Mouse (Mus musculus) embryonic facial prominence, embryonic 14.5 days (tissue): ENCODE measurements around the gene Dlgap4. TPM values are rescaled to one million over a fixed set of nuclear protein-coding genes. Genes with fewer than 3 reads are reported as not detected.

Source experiments
- ATAC-seq: fragments of 200-750 bp; cut with Nextera tagmentation; 2 replicates; pipeline ENCODE4 v1.8.0; 2017; ENCODE audit warnings: low read depth, moderate number of reproducible peaks, moderate TSS enrichment
- DNase-seq: peaks from one replicate; pipeline ENCODE4 v3.0.0-alpha.2; 2015; ENCODE audit warnings: low spot score
- H3K27ac ChIP-seq: fragments of 300-500 bp; sonication (generic); replicated peaks from 2 replicates; pipeline ENCODE4 v1.5.1; 2014; ENCODE audit warnings: low read depth, mild to moderate bottlenecking, low read length, moderate library complexity
- H3K27me3 ChIP-seq: fragments of 300-500 bp; sonication (generic); replicated peaks from 2 replicates; pipeline ENCODE4 v1.6.1; 2014; ENCODE audit warnings: low read length; ENCODE audit not compliant: control insufficient read depth, insufficient read depth
- H3K36me3 ChIP-seq: fragments of 300-500 bp; sonication (generic); 2 replicates; pipeline ENCODE4 v1.6.1; 2014; ENCODE audit warnings: low read length, mixed read lengths; ENCODE audit not compliant: control insufficient read depth, insufficient read depth
- H3K4me1 ChIP-seq: fragments of 300-500 bp; sonication (generic); 2 replicates; pipeline ENCODE4 v1.6.1; 2014; ENCODE audit warnings: antibody characterized with exemption, low read length; ENCODE audit not compliant: control insufficient read depth, insufficient read depth
- H3K4me2 ChIP-seq: fragments of 300-500 bp; sonication (generic); 2 replicates; pipeline ENCODE4 v1.6.1; 2014; ENCODE audit warnings: low read depth, mild to moderate bottlenecking, low read length, moderate library complexity, mixed read lengths
- H3K4me3 ChIP-seq: fragments of 300-500 bp; sonication (generic); 2 replicates; pipeline ENCODE4 v1.5.1; 2014; ENCODE audit warnings: low read depth, mild to moderate bottlenecking, low read length
- H3K9ac ChIP-seq: fragments of 300-500 bp; sonication (generic); 2 replicates; pipeline ENCODE4 v1.6.1; 2014; ENCODE audit warnings: low read depth, mild to moderate bottlenecking, low read length, moderate library complexity, mixed read lengths
- H3K9me3 ChIP-seq: fragments of 300-500 bp; sonication (generic); 2 replicates; pipeline ENCODE4 v1.6.1; 2016; ENCODE audit warnings: low read length; ENCODE audit not compliant: control insufficient read depth
- WGBS: fragments of 180-500 bp; shearing (Covaris S2); extraction: QIAGEN DNeasy Blood & Tissue Kit; methylation state at CpG from one replicate; pipeline ENCODE4 v1.1.7; 2014; 5-methylcytosine and 5-hydroxymethylcytosine counted together
- polyA plus RNA-seq: library from polyadenylated mRNA; unstranded; fragments of >200 nt; fragmentation: Nextera tagmentation; extraction: Ambion mirVana; gene quantifications from 2 replicates; pipeline ENCODE4 v1.2.1, GENCODE M21; 2014

The Dlgap4 gene
- polyA plus RNA-seq, 1 experiment from 2014 or later = 74.0 TPM

- no peak for DNase-seq
- Histone ChIP-seq H3K36me3 (no peaks in the 10 kb centered on the region), H3K27ac (peak overlapping the region; percentile 87), H3K4me3 (peak overlapping the region; percentile 44), H3K4me2 (peak overlapping the region; percentile 64), H3K4me1 (peaks cover 23% of the 10 kb centered on the region), H3K27me3 (no peaks in the 10 kb centered on the region), H3K9ac (peak overlapping the region; percentile 70), H3K9me3 (no peaks in the 10 kb centered on the region)
- 33% methylated on average over 15 of the region's 17 CpGs for WGBS
- no peak for ATAC-seq
Observed at GRCm38 (mm10) chr2:156775455-156776435, 162.2 kb downstream of the Dlgap4 start.

GRCm38 (mm10) chr2:156776907-156777306, 163.4 kb downstream of the Dlgap4 start:
- Histone ChIP-seq H3K9ac (no peak overlapping the region), H3K27ac (no peak overlapping the region), H3K36me3 (0 out of 2 replicates have a peak, but pooled peaks cover 2% of the 10 kb centered on the region), H3K4me3 (no peak overlapping the region), H3K27me3 (no peaks in the 10 kb centered on the region), H3K9me3 (no peaks in the 10 kb centered on the region), H3K4me2 (peak overlapping the region; percentile 10), H3K4me1 (peaks cover 23% of the 10 kb centered on the region)
- WGBS = 89% methylated on average over 2 of the region's 2 CpGs
- no peak for ATAC-seq
- DNase-seq = no peak

GRCm38 (mm10) chr2:156777326-156778004, 164.0 kb downstream of the Dlgap4 start:
- H3K36me3 ChIP-seq = 0 out of 2 replicates have a peak, but pooled peaks cover 2% of the 10 kb centered on the region
- H3K9ac ChIP-seq = no peak overlapping the region
- H3K4me1 ChIP-seq = peaks cover 23% of the 10 kb centered on the region
- H3K9me3 ChIP-seq = no peaks in the 10 kb centered on the region
- H3K4me3 ChIP-seq = no peak overlapping the region
- no peak for ATAC-seq
- 40% methylated on average over 7 of the region's 7 CpGs for WGBS
- no peak for DNase-seq
- H3K27me3 ChIP-seq = no peaks in the 10 kb centered on the region
- H3K4me2 ChIP-seq = peak overlapping the region; percentile 10
- no peak overlapping the region for H3K27ac ChIP-seq

GRCm38 (mm10) chr2:156778571-156778970, 165.1 kb downstream of the Dlgap4 start:
- Histone ChIP-seq H3K36me3 (0 out of 2 replicates have a peak, but pooled peaks cover 2% of the 10 kb centered on the region), H3K9ac (no peak overlapping the region), H3K4me3 (no peak overlapping the region), H3K27me3 (no peaks in the 10 kb centered on the region), H3K4me2 (no peak overlapping the region), H3K27ac (no peak overlapping the region), H3K9me3 (no peaks in the 10 kb centered on the region), H3K4me1 (peaks cover 23% of the 10 kb centered on the region)
- no peak for ATAC-seq
- DNase-seq = no peak
- 79% methylated on average over 8 of the region's 8 CpGs for WGBS

GRCm38 (mm10) chr2:156779036-156779435, 165.5 kb downstream of the Dlgap4 start:
- ATAC-seq (no peak), DNase-seq (no peak)
- Histone ChIP-seq H3K4me2 (no peak overlapping the region), H3K27ac (no peak overlapping the region), H3K9me3 (no peaks in the 10 kb centered on the region), H3K4me3 (no peak overlapping the region), H3K27me3 (no peaks in the 10 kb centered on the region), H3K36me3 (0 out of 2 replicates have a peak, but pooled peaks cover 2% of the 10 kb centered on the region), H3K4me1 (peaks cover 22% of the 10 kb centered on the region), H3K9ac (no peak overlapping the region)
- WGBS = 86% methylated on average over 5 of the region's 5 CpGs

- Histone ChIP-seq H3K4me2 (no peak overlapping the region), H3K36me3 (0 out of 2 replicates have a peak, but pooled peaks cover 2% of the 10 kb centered on the region), H3K9ac (no peak overlapping the region), H3K4me1 (peaks cover 17% of the 10 kb centered on the region), H3K4me3 (no peak overlapping the region), H3K27ac (no peak overlapping the region), H3K27me3 (no peaks in the 10 kb centered on the region), H3K9me3 (no peaks in the 10 kb centered on the region)
- DNase-seq = no peak
- no peak for ATAC-seq
- WGBS = 64% methylated on average over 2 of the region's 2 CpGs
Observed at GRCm38 (mm10) chr2:156779488-156779887, 166.0 kb downstream of the Dlgap4 start.

- Histone ChIP-seq H3K27me3 (no peaks in the 10 kb centered on the region), H3K9ac (no peak overlapping the region), H3K27ac (no peak overlapping the region), H3K4me3 (no peak overlapping the region), H3K4me2 (0 out of 2 replicates have a peak overlapping the region, but pooled peaks have one; percentile 1), H3K36me3 (0 out of 2 replicates have a peak, but pooled peaks cover 2% of the 10 kb centered on the region), H3K9me3 (no peaks in the 10 kb centered on the region), H3K4me1 (peaks cover 13% of the 10 kb centered on the region)
- 79% methylated on average over 9 of the region's 9 CpGs for WGBS
- no peak for DNase-seq
- ATAC-seq = no peak
Observed at GRCm38 (mm10) chr2:156780129-156780528, 166.6 kb downstream of the Dlgap4 start.

GRCm38 (mm10) chr2:156780752-156781151, 167.2 kb downstream of the Dlgap4 start:
- Histone ChIP-seq H3K4me1 (peaks cover 8% of the 10 kb centered on the region), H3K9ac (no peak overlapping the region), H3K4me2 (0 out of 2 replicates have a peak overlapping the region, but pooled peaks have one; percentile 1), H3K9me3 (no peaks in the 10 kb centered on the region), H3K36me3 (0 out of 2 replicates have a peak, but pooled peaks cover 2% of the 10 kb centered on the region), H3K4me3 (no peak overlapping the region), H3K27me3 (no peaks in the 10 kb centered on the region), H3K27ac (no peak overlapping the region)
- 26% methylated on average over 17 of the region's 17 CpGs for WGBS
- DNase-seq (peak; percentile 51), ATAC-seq (peak; percentile 31; the same call in 1 of the 2 replicates)
